Mouse (Mus musculus) adrenal gland, adult 18-20 months (tissue): ENCODE measurements around the gene D630036H23Rik. TPM values are rescaled to one million over a fixed set of nuclear protein-coding genes. Genes with fewer than 3 reads are reported as not detected.

Experiments
- total RNA-seq, 2 experiments: library from RNA; stranded (reverse); gene quantifications; 1 replicate in 1 of 2; 2 replicates in 1 of 2; pipeline ENCODE4 v1.2.3; 2021

Gene D630036H23Rik
- total RNA-seq, 2 experiments from 2014 or later: 0.99 to 1.9 TPM

Other genes starting within 250 kb of the D630036H23Rik start
- 10 to 100 TPM; 20.7 to 28.0 TPM for gene Ankmy2, start 225.1 kb downstream of the D630036H23Rik start, total RNA-seq
- gene Bzw2, start 224.1 kb downstream of the D630036H23Rik start, total RNA-seq: 10 to 100 TPM; 19.1 to 20.3 TPM
- gene Lrrc72, start 128.8 kb downstream of the D630036H23Rik start, total RNA-seq: not detected
- gene Sostdc1, start 68.0 kb downstream of the D630036H23Rik start, total RNA-seq: under 1 TPM; 0.23 to 0.54 TPM
- gene Ispd, start 731 bp downstream of the D630036H23Rik start, total RNA-seq: 1 to 10 TPM; 5.9 to 6.8 TPM